Mouse (Mus musculus): Measurements from ENCODE around the gene Hmgcl. TPM values are rescaled to one million over a fixed set of nuclear protein-coding genes. Genes with fewer than 3 reads are reported as not detected.
"Not testable (repeated sequence)": the region's sequence is repeated elsewhere in the genome, so short reads cannot be mapped to it uniquely, and the experiment has no call there.

Gene Hmgcl
- polyA plus RNA-seq, 1 experiment from 2014 or later: 91.1 TPM

GRCm38 (mm10) chr4:135931832-135932231, 14.4 kb upstream of the Hmgcl start:
- peaks cover 32% of the 10 kb centered on the region for H3K36me3 ChIP-seq (ENCODE audit: control insufficient read depth, insufficient read depth, low read length)
- H3K4me1 ChIP-seq (replicated peaks; ENCODE audit: control insufficient read depth, insufficient read depth, low read length): no peaks in the 10 kb centered on the region
- DNase-seq (ENCODE audit: low spot score) (no peak), ATAC-seq (replicated peaks; ENCODE audit: low FRiP score, low TSS enrichment, low read depth) (no peak)
- WGBS: 65% methylated on average over 5 of the region's 5 CpGs
- H3K9me3 ChIP-seq (ENCODE audit: control insufficient read depth, low read length): no peaks in the 10 kb centered on the region
- no peaks in the 10 kb centered on the region for H3K27me3 ChIP-seq (replicated peaks; ENCODE audit: control insufficient read depth, insufficient read depth, low read length)
- no peak overlapping the region for H3K4me3 ChIP-seq (ENCODE audit: low read depth, low read length)
- no peak overlapping the region for H3K4me2 ChIP-seq (ENCODE audit: low read length)
- no peak overlapping the region for H3K9ac ChIP-seq (ENCODE audit: low read length)
- H3K27ac ChIP-seq (ENCODE audit: low read depth): no peak overlapping the region

GRCm38 (mm10) chr4:135934708-135935500, 11.3 kb upstream of the Hmgcl start:
- peaks cover 48% of the 10 kb centered on the region for H3K36me3 ChIP-seq (ENCODE audit: control insufficient read depth, insufficient read depth, low read length)
- no peaks in the 10 kb centered on the region for H3K27me3 ChIP-seq (replicated peaks; ENCODE audit: control insufficient read depth, insufficient read depth, low read length)
- H3K4me1 ChIP-seq (replicated peaks; ENCODE audit: control insufficient read depth, insufficient read depth, low read length): no peaks in the 10 kb centered on the region
- no peak overlapping the region for H3K4me2 ChIP-seq (ENCODE audit: low read length)
- 68% methylated on average over 11 of the region's 12 CpGs for WGBS
- no peak overlapping the region for H3K27ac ChIP-seq (ENCODE audit: low read depth)
- DNase-seq (ENCODE audit: low spot score) (no peak), ATAC-seq (replicated peaks; ENCODE audit: low FRiP score, low TSS enrichment, low read depth) (no peak; the same call in 1 of the 2 replicates)
- H3K9me3 ChIP-seq (ENCODE audit: control insufficient read depth, low read length): no peaks in the 10 kb centered on the region
- no peak overlapping the region for H3K9ac ChIP-seq (ENCODE audit: low read length)
- H3K4me3 ChIP-seq (ENCODE audit: low read depth, low read length): no peak overlapping the region

GRCm38 (mm10) chr4:135935502-135935901, 10.7 kb upstream of the Hmgcl start:
- Histone ChIP-seq H3K9ac (ENCODE audit: low read length) (no peak overlapping the region), H3K4me1 (replicated peaks; ENCODE audit: control insufficient read depth, insufficient read depth, low read length) (no peaks in the 10 kb centered on the region), H3K27ac (ENCODE audit: low read depth) (no peak overlapping the region), H3K4me3 (ENCODE audit: low read depth, low read length) (no peak overlapping the region), H3K36me3 (ENCODE audit: control insufficient read depth, insufficient read depth, low read length) (peaks cover 50% of the 10 kb centered on the region), H3K27me3 (replicated peaks; ENCODE audit: control insufficient read depth, insufficient read depth, low read length) (no peaks in the 10 kb centered on the region), H3K9me3 (ENCODE audit: control insufficient read depth, low read length) (no peaks in the 10 kb centered on the region), H3K4me2 (ENCODE audit: low read length) (no peak overlapping the region)
- DNase-seq (ENCODE audit: low spot score) (no peak), ATAC-seq (replicated peaks; ENCODE audit: low FRiP score, low TSS enrichment, low read depth) (no peak)
- WGBS: 67% methylated on average over 5 of the region's 5 CpGs

- no peaks in the 10 kb centered on the region for H3K9me3 ChIP-seq (ENCODE audit: control insufficient read depth, low read length)
- no peak overlapping the region for H3K4me3 ChIP-seq (ENCODE audit: low read depth, low read length)
- no peak overlapping the region for H3K4me2 ChIP-seq (ENCODE audit: low read length)
- no peaks in the 10 kb centered on the region for H3K4me1 ChIP-seq (replicated peaks; ENCODE audit: control insufficient read depth, insufficient read depth, low read length)
- 77% methylated on average over 7 of the region's 7 CpGs for WGBS
- ATAC-seq (replicated peaks; ENCODE audit: low FRiP score, low TSS enrichment, low read depth) (no peak), DNase-seq (ENCODE audit: low spot score) (no peak)
- no peaks in the 10 kb centered on the region for H3K27me3 ChIP-seq (replicated peaks; ENCODE audit: control insufficient read depth, insufficient read depth, low read length)
- no peak overlapping the region for H3K9ac ChIP-seq (ENCODE audit: low read length)
- H3K36me3 ChIP-seq (ENCODE audit: control insufficient read depth, insufficient read depth, low read length): peaks cover 42% of the 10 kb centered on the region
- no peak overlapping the region for H3K27ac ChIP-seq (ENCODE audit: low read depth)
These were observed 7.4 kb upstream of the Hmgcl start for GRCm38 (mm10) chr4:135938858-135939257.

GRCm38 (mm10) chr4:135941026-135941425, 5.2 kb upstream of the Hmgcl start:
- not testable (repeated sequence) for H3K4me1 ChIP-seq (replicated peaks; ENCODE audit: control insufficient read depth, insufficient read depth, low read length); H3K4me2 ChIP-seq (ENCODE audit: low read length); H3K9me3 ChIP-seq (ENCODE audit: control insufficient read depth, low read length); H3K9ac ChIP-seq (ENCODE audit: low read length); H3K27ac ChIP-seq (ENCODE audit: low read depth); ATAC-seq (replicated peaks; ENCODE audit: low FRiP score, low TSS enrichment, low read depth); H3K27me3 ChIP-seq (replicated peaks; ENCODE audit: control insufficient read depth, insufficient read depth, low read length); H3K4me3 ChIP-seq (ENCODE audit: low read depth, low read length); DNase-seq (ENCODE audit: low spot score)
- peaks cover 28% of the 10 kb centered on the region for H3K36me3 ChIP-seq (ENCODE audit: control insufficient read depth, insufficient read depth, low read length)
- WGBS: 85% methylated on average over 8 of the region's 8 CpGs

- WGBS: 79% methylated on average over 6 of the region's 6 CpGs
- Histone ChIP-seq H3K36me3 (ENCODE audit: control insufficient read depth, insufficient read depth, low read length) (peaks cover 20% of the 10 kb centered on the region), H3K4me3 (ENCODE audit: low read depth, low read length) (no peak overlapping the region), H3K9ac (ENCODE audit: low read length) (no peak overlapping the region), H3K27me3 (replicated peaks; ENCODE audit: control insufficient read depth, insufficient read depth, low read length) (no peaks in the 10 kb centered on the region), H3K4me1 (replicated peaks; ENCODE audit: control insufficient read depth, insufficient read depth, low read length) (no peaks in the 10 kb centered on the region), H3K4me2 (ENCODE audit: low read length) (no peak overlapping the region), H3K9me3 (ENCODE audit: control insufficient read depth, low read length) (no peaks in the 10 kb centered on the region), H3K27ac (ENCODE audit: low read depth) (no peak overlapping the region)
- ATAC-seq (replicated peaks; ENCODE audit: low FRiP score, low TSS enrichment, low read depth) (no peak), DNase-seq (ENCODE audit: low spot score) (no peak)
These were observed 4.1 kb upstream of the Hmgcl start for GRCm38 (mm10) chr4:135942193-135942592.

GRCm38 (mm10) chr4:135943389-135943788, 2.9 kb upstream of the Hmgcl start:
- ATAC-seq (replicated peaks; ENCODE audit: low FRiP score, low TSS enrichment, low read depth): no peak
- H3K4me1 ChIP-seq (replicated peaks; ENCODE audit: control insufficient read depth, insufficient read depth, low read length): no peaks in the 10 kb centered on the region; the same call in 1 of the 2 replicates
- no peak overlapping the region for H3K27ac ChIP-seq (ENCODE audit: low read depth)
- peaks cover 18% of the 10 kb centered on the region for H3K36me3 ChIP-seq (ENCODE audit: control insufficient read depth, insufficient read depth, low read length)
- H3K4me3 ChIP-seq (ENCODE audit: low read depth, low read length): no peak overlapping the region
- no peaks in the 10 kb centered on the region for H3K9me3 ChIP-seq (ENCODE audit: control insufficient read depth, low read length)
- 59% methylated on average over 4 of the region's 4 CpGs for WGBS
- no peak overlapping the region for H3K4me2 ChIP-seq (ENCODE audit: low read length)
- no peak overlapping the region for H3K9ac ChIP-seq (ENCODE audit: low read length)
- DNase-seq (ENCODE audit: low spot score): no peak
- H3K27me3 ChIP-seq (replicated peaks; ENCODE audit: control insufficient read depth, insufficient read depth, low read length): no peaks in the 10 kb centered on the region

GRCm38 (mm10) chr4:135945706-135946105, 542 bp upstream of the Hmgcl start:
- Histone ChIP-seq H3K9me3 (ENCODE audit: control insufficient read depth, low read length) (no peaks in the 10 kb centered on the region), H3K4me2 (ENCODE audit: low read length) (peak overlapping the region; percentile 82), H3K4me3 (ENCODE audit: low read depth, low read length) (peak overlapping the region; percentile 89), H3K4me1 (replicated peaks; ENCODE audit: control insufficient read depth, insufficient read depth, low read length) (no peaks in the 10 kb centered on the region; the same call in 1 of the 2 replicates), H3K27me3 (replicated peaks; ENCODE audit: control insufficient read depth, insufficient read depth, low read length) (no peaks in the 10 kb centered on the region), H3K27ac (ENCODE audit: low read depth) (no peak overlapping the region), H3K36me3 (ENCODE audit: control insufficient read depth, insufficient read depth, low read length) (peaks cover 4% of the 10 kb centered on the region), H3K9ac (ENCODE audit: low read length) (peak overlapping the region; percentile 74; the same call in 1 of the 2 replicates)
- ATAC-seq (replicated peaks; ENCODE audit: low FRiP score, low TSS enrichment, low read depth) (no peak; the same call in 1 of the 2 replicates), DNase-seq (ENCODE audit: low spot score) (no peak)
- WGBS: 72% methylated on average over 10 of the region's 10 CpGs

Data from intestine, embryonic 14.5 days (tissue).